Mouse (Mus musculus): ENCODE data around the gene Gpr158.
A peak's percentile ranks its signal among the peaks of the same experiment; 100 is the strongest.

Gpr158 gene

DNA sequence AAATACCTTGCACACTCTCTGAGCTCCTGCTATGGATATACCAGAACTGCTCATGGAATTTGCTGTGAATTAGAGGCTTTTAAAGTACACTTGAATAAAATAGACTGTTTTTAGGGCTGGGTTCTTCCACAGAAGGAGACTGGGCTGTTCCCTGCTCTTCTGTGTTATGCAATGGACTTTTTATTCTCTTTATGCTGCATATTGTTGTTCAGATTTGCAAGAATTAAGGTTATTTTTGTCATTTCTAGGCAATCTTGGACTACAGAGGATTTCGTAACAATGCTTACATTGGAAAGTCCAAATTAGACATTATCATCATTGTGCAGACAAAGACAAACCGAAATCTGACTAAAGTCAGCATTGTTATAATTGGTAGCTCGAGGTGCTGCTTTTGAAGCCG lies 298.4 kb downstream of the Gpr158 start:
- DNase-seq = no peak

DNA sequence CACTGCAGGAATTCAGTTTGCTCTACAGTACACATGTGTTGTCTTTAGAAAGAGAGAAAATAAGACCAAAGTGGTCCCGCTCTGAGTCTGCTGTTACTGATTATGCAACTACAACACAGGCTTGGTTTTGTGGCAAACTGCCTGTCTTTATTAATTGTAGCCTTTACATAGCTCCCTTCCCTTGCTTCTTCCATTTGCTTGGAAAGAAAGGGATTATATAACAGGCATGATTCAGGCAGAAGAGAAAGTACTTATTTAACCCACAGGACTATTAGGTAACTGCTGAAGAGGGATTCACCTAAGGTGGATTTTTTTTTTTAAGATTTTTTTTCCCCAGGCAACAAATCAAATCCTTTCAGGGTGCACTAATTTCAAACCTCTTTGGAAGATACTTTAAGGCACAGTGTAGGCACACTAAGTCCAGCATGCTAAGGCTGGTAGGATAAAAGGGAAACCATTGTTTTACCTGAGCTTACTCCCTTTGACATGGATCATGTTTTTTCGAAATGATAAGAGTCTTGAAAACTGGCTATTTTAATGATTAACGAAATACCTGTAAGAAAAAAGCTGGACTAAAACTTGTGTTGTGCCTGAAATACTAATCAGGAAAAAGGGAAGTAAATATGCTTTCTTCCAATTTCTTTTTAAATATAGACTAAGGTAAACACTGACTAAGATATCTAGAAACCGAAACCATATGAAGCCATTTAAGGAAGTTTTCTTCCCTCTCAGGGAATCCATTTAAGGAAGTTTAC lies 308.9 kb downstream of the Gpr158 start:
- DNase-seq = no peak

DNA sequence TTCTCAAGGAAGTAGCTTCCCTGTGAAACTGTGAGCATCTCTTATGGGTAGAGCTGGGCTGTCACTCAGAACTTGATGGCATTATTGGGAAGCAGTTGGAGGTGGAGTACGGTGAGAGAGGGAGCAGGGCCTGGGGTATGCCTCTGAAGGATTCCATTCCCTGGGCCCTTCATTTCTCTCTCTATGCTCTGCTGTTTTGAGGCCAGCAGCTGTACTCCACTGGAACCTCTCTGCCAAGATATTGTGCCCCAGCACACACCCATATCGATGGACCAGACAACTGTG lies 309.4 kb downstream of the Gpr158 start:
- no peak for DNase-seq

DNA sequence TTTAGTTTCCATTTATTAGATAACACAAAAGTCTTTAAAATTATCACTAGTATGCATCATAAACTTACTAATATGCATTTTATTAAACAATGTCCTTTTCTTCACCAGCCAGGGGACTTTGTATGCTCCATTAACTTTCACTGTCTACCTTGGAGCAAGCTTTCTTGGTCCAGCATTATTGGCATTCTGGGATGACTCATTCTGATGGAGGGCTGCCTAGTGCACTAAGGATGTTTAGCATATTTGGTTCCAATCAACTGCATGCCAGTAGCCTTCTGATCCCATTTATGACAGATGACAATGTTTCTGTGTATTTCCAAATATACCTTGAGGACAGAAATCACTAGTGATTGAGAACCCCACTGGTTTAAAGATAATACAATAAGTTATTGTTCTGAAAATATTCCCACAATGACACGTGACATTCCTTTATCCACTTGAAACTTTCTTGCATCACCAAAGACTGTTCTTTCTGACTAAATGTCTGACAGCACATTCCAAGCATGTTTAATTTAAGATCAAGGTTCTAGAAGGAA lies 313.5 kb downstream of the Gpr158 start:
- no peak for DNase-seq

DNA sequence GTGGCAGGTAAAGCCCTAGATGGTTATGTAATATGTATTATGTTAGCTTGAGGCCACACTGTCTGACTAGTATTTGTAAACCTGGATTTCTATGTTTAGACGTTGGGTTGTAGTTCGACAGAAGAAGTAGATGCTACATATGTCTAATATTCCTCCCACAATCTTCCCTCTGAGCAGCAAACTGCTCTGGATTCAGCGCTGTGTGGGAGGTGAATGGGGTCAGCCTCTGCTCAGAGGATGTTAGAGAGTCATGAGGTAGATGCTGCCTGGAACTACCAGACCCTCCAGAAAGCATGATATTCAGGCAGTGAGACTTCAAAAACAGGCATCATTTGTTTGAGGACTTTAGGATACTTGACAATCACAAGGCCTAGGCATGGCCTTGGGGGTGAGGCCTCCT lies 317.4 kb downstream of the Gpr158 start:
- DNase-seq = no peak

DNA sequence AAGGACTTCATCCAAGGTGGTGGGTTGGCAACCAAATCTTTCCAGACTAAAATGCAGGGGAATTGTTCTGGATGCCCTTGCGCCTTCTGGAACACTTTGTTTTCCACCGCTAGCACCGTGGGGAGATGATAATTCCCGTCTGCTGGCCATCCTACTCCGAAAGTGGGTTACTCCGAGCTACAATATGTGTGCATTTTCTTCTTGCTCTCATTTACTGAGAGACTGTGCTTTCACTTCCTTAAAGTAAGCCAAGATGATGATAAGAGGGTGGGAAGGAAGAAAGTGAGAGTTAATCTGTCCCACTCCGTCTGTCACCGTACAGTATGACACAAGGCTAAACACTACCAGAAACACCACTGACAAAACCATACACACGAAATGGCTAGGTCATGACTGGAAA lies 325.8 kb downstream of the Gpr158 start:
- DNase-seq = no peak

DNA sequence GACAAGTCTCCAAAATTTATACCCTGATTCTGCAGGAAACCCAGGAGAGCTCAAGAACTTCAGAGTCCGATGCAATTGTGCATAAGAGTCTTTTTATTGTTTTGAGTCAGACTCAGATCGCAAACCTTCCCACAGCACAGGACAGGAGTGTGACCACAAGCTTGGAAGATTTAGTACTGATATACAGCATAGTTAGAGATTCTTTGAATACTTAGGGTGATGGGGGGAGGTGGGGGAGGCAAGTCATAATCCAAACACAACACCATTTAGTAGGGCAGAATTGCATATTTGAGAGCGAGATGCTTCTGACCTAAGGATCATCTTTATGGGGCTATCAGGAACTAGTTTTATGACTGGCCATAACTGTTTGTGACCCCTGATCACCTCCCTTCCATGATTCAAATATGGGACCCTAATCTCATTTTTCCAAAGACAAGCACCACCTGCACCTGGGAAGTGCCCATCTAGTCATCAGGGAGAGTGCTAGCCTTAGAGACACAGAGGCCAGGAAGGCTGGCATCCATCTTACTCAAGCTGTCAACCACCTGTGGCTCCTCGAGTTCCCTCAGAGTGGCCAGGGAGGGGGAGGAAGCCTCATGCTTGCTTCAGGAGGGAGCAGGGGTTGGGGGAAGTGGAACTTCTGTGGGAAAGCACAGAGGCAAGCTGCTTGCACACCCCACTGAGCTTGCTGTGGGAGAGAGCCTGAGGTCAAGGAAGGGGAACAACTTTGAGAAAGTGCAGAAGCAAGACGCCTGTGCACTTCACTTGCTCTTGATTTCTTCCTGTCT lies 326.7 kb downstream of the Gpr158 start:
- peak; percentile 18 for DNase-seq

DNA sequence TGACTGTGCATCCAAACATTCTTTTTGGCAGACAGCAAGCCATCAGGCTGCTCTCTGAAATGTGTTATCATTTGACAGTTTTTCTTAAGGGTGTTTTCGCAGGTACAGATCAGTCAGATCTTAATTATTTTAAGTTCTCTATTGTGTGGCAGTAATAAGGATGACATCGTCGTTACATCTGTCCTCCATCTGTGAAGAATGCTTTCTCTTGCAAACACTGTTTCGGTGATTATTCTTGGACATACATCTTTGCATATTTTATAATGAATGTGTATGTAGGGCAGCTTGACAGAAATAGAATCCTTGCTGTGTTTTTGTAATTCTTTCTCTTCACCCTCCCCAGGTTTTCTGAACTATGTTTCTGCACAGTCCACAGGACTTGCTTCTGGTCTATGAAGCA lies 360.7 kb downstream of the Gpr158 start:
- DNase-seq = no peak

DNA sequence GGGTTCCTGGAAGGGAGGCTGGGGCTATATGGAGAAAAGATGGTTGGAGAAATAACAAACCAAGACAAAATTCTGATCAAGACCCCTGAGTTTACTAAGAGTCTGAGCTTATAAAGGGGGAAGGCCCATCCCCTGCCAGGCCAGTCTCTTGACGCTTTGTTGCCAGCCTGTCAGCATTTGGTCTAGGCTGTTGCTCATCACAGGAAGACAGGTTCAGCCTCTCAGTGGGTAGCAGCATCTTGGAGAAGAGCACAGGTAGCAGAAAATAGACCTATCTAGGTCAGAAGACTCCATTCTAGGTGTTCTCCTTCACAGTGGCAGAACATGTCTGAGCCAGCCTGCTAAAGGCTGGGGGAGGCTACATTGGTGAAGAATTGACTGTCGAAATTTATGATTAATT lies 416.4 kb downstream of the Gpr158 start:
- no peak for DNase-seq

DNA sequence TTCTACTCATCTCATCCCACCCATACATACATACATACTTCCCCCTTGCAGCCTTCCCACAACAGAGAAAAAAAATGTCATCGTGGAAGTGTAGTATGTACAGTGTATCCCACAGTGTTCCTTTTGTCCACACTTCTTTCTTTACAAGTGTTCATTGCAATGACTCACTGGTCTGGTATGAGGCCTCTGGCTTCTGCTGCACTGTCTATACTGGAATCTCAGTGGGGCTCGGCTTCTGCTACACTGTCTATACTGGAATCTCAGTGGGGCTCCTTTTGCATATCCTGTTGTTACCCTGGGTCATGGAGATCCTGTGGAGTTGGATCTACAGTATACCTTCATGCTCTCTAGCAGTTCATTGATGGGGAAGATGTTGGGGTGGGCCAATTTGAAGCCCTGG lies 425.8 kb downstream of the Gpr158 start:
- no peak for DNase-seq

DNA sequence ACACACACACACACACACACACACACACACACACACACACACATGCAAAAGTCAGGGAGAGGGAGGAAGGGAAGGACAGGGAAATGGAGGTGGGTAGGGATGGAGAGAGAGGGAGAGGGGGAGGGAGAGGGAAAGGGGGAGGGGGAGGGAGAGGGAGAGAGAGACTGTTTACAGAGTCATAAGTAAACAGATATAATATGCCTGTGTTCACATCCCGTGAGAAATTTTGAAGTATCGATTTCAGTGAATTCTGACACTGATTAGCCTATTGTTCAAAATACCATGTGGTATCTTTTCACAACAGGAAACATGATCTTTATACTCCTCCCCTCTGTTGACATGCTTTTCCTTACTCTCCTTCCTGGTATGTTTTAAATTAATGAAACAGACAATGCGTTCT lies 432.3 kb downstream of the Gpr158 start:
- no peak for DNase-seq

DNA sequence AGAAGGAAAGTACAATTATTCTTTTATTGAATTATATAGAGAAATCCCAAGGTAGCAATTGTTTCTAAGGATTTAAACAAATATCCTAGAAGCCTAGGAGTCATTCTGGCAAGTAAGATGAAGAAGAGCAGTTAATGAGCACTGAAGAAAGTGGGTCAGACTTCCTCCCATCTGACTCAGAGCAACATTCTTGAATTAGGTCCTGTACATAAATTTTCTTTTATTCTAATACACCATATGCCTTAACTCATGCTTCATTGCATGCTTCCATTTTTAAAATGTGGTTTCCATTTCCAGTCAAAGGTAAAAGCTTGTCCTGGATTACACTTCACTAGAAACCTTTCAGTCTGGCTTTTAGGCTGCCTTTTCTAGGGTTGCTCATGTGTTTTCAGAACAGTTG lies 432.7 kb downstream of the Gpr158 start:
- no peak for DNase-seq

DNA sequence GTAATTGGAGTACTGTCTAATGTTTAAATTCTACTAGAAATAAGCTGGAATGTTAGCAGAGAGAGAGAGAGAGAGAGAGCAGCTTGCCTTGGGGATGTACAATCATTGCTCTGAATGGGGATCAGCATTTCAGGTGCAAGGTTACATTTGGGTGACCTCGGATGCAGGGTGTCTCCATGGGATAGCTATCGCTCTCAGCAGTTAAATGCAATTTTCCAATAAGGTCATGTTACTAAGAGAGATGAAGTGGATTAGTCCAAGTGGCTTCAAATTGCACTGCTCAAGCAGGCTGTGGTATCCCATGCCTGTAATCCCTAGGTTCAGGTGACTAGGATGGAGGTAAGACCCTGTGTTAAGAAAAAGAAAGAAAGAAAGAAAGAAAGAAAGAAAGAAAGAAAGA lies 441.2 kb downstream of the Gpr158 start:
- DNase-seq = no peak

DNA sequence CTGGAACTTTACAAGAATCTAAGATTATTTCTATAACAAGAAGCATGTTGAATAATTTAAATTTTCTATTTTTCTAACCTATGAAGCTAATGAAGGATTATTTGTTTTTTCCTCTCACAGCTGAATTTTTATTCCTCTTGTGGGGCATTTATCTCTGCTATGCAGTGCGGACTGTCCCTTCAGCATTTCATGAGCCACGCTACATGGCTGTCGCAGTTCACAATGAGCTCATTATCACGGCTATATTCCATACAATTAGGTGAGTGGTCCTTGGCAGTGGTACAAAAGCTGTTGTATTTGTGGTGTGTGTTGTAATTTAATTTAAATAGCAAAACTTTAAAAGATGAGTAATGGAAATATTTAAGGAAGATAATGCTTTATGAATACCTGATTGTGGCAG lies 443.1 kb downstream of the Gpr158 start:
- DNase-seq = no peak

DNA sequence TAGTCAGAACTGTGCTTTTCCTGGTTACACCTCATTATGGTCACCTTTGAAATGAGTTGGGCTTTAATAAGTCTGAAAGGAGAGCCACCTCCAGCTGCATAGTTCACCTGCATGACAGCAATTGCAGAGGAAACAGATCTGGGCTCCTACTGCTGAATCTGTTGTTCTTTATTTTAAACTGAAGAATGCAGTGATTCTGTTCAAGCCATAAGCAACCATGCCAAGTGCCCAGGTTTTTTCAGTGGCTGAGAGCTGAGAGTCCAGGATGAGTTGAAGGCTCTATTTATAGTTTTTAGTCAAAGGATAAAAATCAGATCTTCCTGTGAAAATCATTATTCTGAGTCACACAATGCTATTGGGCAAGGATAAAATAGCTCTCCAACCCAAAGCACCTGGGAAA lies 496.7 kb downstream of the Gpr158 start:
- no peak for DNase-seq

All from embryo, embryonic 11 days (tissue).